Mouse (Mus musculus) liver (tissue): ENCODE measurements around the gene Nrip2.

Source experiments
- DNase-seq: peaks from one replicate; pipeline ENCODE4 v3.0.0-alpha.2; 2020; ENCODE audit warnings: mixed read lengths

The Nrip2 gene

GRCm38 (mm10) chr6:128399421-128400185 lies 507 bp downstream of the Nrip2 start:
- DNase-seq, result peak; percentile 19

DNA sequence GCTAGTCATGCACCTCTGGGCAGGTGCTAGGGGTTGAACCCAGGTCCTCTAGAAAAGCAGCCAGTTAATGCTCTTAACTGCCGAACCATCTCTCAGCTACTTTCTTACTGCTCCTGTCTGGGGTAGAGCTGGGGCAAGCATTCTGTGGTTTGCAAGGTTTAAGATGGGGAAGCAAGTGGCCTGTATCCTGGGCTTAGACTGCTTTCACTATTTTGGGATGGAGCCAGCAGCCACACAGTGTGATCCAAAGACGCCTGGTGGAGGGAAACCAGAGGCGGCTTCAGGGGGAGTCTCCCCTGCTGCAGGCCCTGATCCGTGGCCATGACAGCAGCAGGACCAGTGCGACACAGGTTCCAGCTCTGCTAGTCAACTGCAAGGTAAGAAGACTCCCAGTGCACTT lies 5.6 kb downstream of the Nrip2 start:
- no peak for DNase-seq

- no peak for DNase-seq
Observed at GRCm38 (mm10) chr6:128408544-128409125, 9.5 kb downstream of the Nrip2 start.

DNA sequence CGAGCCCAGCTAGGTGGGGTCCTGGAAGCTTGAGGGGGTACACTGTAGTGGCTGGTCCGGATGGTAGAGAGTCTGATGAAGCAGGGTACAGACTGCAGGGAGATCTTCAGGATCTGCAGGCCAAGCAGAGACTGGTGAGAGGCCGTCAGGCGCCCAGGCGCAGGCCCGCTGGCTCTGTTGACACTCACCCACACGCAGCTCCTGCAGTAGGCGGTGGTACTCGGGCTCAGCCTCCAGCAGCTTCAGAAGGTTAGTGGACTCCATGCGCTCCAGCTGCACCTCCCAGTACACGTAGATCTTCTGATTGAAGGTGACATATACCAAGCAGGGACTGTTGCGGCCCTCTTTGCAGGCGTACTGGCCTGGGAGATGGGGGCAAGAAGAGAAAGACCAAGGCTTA lies 11.2 kb downstream of the Nrip2 start:
- DNase-seq, result no peak

GRCm38 (mm10) chr6:128411115-128411514 lies 12.0 kb downstream of the Nrip2 start:
- peak; percentile 79 for DNase-seq

GRCm38 (mm10) chr6:128416169-128416568 lies 17.1 kb downstream of the Nrip2 start:
- no peak for DNase-seq

- no peak for DNase-seq
Observed at GRCm38 (mm10) chr6:128418076-128418475, 19.0 kb downstream of the Nrip2 start.

DNA sequence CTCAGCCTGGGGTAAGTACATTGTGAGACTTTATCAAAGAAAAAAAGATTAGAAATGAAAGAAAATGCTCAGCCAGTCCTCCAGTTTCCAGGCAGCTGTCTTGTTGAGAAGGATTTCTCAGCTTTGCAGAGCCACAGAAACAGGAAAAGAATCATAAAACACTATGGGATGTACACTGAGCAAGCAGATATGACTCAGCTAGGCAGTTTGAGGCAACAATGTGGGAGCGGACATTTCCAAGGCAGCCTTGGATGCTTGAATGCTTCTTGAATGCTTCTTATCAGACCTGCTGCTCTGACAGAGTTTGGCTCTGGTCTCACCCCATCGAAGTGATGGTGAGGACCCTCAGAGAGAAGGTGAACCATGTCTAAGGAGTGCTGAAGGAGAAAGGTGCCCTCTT lies 21.9 kb downstream of the Nrip2 start:
- no peak for DNase-seq

GRCm38 (mm10) chr6:128421480-128421879 lies 22.4 kb downstream of the Nrip2 start:
- no peak for DNase-seq

DNA sequence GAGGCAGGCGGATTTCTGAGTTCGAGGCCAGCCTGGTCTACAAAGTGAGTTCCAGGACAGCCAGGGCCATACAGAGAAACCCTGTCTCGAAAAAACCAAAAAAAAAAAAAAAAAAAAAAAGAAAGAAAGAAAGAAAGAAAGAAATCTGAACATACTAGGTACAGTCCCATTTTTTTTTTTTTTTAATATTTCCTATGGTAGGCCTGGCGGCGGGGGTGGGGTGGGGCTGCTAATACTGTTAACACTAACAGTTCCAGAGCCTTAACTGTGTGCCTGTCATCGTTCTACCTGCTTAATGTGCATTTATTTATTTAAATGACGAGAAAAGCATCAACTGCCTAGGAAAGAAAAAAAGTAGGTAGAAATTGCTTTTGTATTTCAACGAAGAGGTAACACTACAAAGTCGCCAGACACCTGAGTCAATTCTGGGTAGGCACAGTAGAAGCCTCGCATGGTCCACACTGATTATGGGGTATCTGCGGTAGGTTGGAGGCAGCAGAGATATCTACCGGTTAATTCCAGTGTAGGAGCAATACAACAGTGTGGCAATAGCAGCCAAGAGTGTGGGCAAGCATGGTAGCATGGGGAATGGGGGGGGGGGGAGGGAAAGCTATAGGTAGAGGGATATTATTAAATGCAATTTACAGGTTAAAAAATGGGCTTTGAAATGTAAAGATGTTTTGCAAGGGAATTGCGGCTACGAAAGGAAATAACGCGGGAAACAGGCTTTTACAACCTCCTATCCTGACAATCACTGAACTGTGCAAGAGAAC lies 24.6 kb downstream of the Nrip2 start:
- peak; percentile 68 for DNase-seq

DNA sequence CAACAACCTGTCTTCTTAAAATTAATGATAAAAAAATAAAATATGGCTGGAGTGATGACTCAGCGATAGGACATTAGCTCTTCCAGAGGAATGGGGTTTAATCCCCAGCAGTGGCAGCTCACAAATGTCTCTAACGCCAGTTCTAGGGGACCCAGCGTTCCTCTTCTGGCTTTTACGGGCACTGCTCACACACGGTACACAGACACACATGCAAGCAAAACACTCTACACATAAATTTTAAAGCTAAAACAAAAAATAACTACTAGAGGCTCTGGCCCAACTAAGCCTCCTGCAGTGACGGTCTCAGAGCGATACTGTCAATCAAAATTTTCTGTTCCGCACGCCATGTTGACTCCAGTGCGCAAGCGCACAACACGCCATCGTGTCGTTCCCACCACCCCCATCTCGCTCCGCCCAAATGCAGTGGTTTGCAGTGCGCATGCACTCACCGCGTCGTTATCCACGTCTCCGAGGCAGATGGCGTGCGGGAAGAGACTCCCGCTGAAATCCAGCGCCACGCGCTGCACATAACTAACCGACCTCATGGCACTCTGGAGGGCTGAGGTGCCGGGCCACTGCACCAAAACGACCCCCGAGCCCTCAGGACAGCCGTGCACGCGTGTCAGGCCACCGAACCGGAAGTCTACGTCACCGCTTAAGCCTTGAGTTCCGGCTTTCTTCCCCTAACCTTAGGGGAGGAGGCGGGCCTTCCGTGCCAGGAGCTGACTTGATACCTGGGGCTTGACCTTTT lies 25.3 kb downstream of the Nrip2 start, which contains the start of gene Itfg2:
Itfg2 (minus strand) TSS at position 663 of the 751 bp plus-strand sequence.
- DNase-seq, result peak; percentile 96

- DNase-seq, result no peak
Observed at GRCm38 (mm10) chr6:128425046-128425445, 25.9 kb downstream of the Nrip2 start.

- DNase-seq, result no peak
Observed at GRCm38 (mm10) chr6:128427571-128427970, 28.5 kb downstream of the Nrip2 start.

- no peak for DNase-seq
Observed at GRCm38 (mm10) chr6:128429300-128429699, 30.2 kb downstream of the Nrip2 start.

- DNase-seq, result no peak
Observed at GRCm38 (mm10) chr6:128429826-128430225, 30.7 kb downstream of the Nrip2 start.

DNA sequence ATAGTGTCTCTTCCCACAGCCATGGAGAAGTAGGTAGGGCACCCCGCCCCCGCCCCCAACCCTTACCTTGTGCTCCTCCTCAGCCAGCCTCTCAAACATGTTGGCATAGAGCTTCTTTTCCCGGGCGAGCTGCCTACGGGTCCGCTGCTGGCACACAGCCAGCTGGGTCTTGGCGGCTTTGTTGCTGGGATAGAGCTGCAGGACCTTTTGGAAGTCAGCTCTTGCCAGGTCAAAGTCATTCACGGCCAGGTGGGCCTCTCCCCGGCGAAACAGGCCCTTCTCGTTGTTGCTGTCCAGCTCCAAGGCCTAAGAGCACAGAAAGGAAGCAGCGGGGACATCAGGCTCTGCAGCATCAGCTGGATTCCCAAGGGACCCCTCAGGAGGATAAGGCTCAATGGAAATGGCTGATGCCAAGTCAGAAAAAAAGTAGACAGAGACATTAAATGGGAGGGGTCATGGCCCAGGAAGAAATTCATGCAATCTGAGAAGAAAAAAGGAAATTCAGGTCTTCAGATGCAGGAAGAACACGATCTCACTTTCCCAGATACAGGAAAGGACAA lies 33.3 kb downstream of the Nrip2 start:
- DNase-seq, result no peak

GRCm38 (mm10) chr6:128433566-128433965 lies 34.5 kb downstream of the Nrip2 start:
- DNase-seq, result no peak

- DNase-seq, result peak; percentile 35
Observed at GRCm38 (mm10) chr6:128435474-128435873, 36.4 kb downstream of the Nrip2 start.

- no peak for DNase-seq
Observed at GRCm38 (mm10) chr6:128436356-128437005, 37.4 kb downstream of the Nrip2 start.

DNA sequence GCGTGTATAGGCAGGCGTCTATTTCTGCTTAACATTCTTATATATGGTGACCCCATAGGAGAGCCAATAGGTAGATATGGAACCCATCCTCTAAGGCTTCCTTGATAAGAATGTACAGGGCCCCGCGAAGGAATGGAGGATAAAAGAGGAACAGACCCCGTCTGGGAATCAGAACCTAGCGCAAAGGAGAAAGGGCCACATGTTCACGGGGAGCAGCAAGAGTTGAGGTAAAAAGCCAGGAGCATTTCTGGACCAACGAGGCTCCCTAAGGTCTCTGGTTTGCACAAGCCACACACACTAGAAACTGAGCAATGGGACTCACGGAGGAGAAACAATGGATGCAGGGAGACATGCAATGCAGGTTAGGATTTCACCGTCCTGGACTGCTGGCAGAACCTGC lies 38.2 kb downstream of the Nrip2 start:
- no peak for DNase-seq

- peak; percentile 75 for DNase-seq
Observed at GRCm38 (mm10) chr6:128437731-128438316, 38.7 kb downstream of the Nrip2 start.
